Mouse (Mus musculus): ENCODE data around the gene Milr1. TPM values are rescaled to one million over a fixed set of nuclear protein-coding genes. Genes with fewer than 3 reads are reported as not detected.
"Not testable (repeated sequence)": the region's sequence is repeated elsewhere in the genome, so short reads cannot be mapped to it uniquely, and the experiment has no call there.

The Milr1 gene
- polyA plus RNA-seq, 1 experiment = 0.40 TPM

GRCm38 (mm10) chr11:106739116-106739515 lies 11.9 kb upstream of the Milr1 start:
- Histone ChIP-seq H3K4me1 (ENCODE audit: control insufficient read depth, insufficient read depth, low read length) (no peaks in the 10 kb centered on the region), H3K9me3 (replicated peaks; ENCODE audit: control insufficient read depth, insufficient read depth, low read length, poor library complexity, severe bottlenecking) (no peaks in the 10 kb centered on the region), H3K27me3 (ENCODE audit: control insufficient read depth, insufficient read depth, low read length, poor library complexity, severe bottlenecking) (no peaks in the 10 kb centered on the region), H3K27ac (ENCODE audit: insufficient read depth, low read length) (no peak overlapping the region), H3K4me3 (ENCODE audit: low read depth, low read length) (no peak overlapping the region), H3K9ac (ENCODE audit: low read depth, poor library complexity, severe bottlenecking) (no peak overlapping the region), H3K36me3 (ENCODE audit: control insufficient read depth, insufficient read depth, low read length, poor library complexity, severe bottlenecking) (no peaks in the 10 kb centered on the region)
- TF ChIP-seq POLR2A (IDR thresholded peaks at IDR 0.05; ENCODE audit: insufficient read depth, low read length) = no peak
- TF ChIP-seq CTCF (IDR thresholded peaks at IDR 0.05; ENCODE audit: low read depth, low read length) = no peak

- not testable (repeated sequence) for H3K27ac ChIP-seq (ENCODE audit: insufficient read depth, low read length); H3K9ac ChIP-seq (ENCODE audit: low read depth, poor library complexity, severe bottlenecking); H3K9me3 ChIP-seq (replicated peaks; ENCODE audit: control insufficient read depth, insufficient read depth, low read length, poor library complexity, severe bottlenecking); H3K4me3 ChIP-seq (ENCODE audit: low read depth, low read length); H3K27me3 ChIP-seq (ENCODE audit: control insufficient read depth, insufficient read depth, low read length, poor library complexity, severe bottlenecking); H3K36me3 ChIP-seq (ENCODE audit: control insufficient read depth, insufficient read depth, low read length, poor library complexity, severe bottlenecking); H3K4me1 ChIP-seq (ENCODE audit: control insufficient read depth, insufficient read depth, low read length)
Observed at GRCm38 (mm10) chr11:106740724-106741123, 10.3 kb upstream of the Milr1 start.

GRCm38 (mm10) chr11:106741232-106741631 lies 9.8 kb upstream of the Milr1 start:
- no peaks in the 10 kb centered on the region for H3K9me3 ChIP-seq (replicated peaks; ENCODE audit: control insufficient read depth, insufficient read depth, low read length, poor library complexity, severe bottlenecking)
- H3K4me1 ChIP-seq (ENCODE audit: control insufficient read depth, insufficient read depth, low read length) = no peaks in the 10 kb centered on the region
- H3K4me3 ChIP-seq (ENCODE audit: low read depth, low read length) = no peak overlapping the region
- no peaks in the 10 kb centered on the region for H3K36me3 ChIP-seq (ENCODE audit: control insufficient read depth, insufficient read depth, low read length, poor library complexity, severe bottlenecking)
- H3K27me3 ChIP-seq (ENCODE audit: control insufficient read depth, insufficient read depth, low read length, poor library complexity, severe bottlenecking) = no peaks in the 10 kb centered on the region
- TF ChIP-seq CTCF (IDR thresholded peaks at IDR 0.05; ENCODE audit: low read depth, low read length) (no peak), POLR2A (IDR thresholded peaks at IDR 0.05; ENCODE audit: insufficient read depth, low read length) (no peak), EP300 (IDR thresholded peaks at IDR 0.05; ENCODE audit: insufficient read depth, low read depth, low read length) (no peak)
- H3K9ac ChIP-seq (ENCODE audit: low read depth, poor library complexity, severe bottlenecking) = no peak overlapping the region
- no peak overlapping the region for H3K27ac ChIP-seq (ENCODE audit: insufficient read depth, low read length)

- no peaks in the 10 kb centered on the region for H3K4me1 ChIP-seq (ENCODE audit: control insufficient read depth, insufficient read depth, low read length)
- TF ChIP-seq EP300 (IDR thresholded peaks at IDR 0.05; ENCODE audit: insufficient read depth, low read depth, low read length) (no peak), POLR2A (IDR thresholded peaks at IDR 0.05; ENCODE audit: insufficient read depth, low read length) (no peak), CTCF (IDR thresholded peaks at IDR 0.05; ENCODE audit: low read depth, low read length) (no peak)
- no peak overlapping the region for H3K27ac ChIP-seq (ENCODE audit: insufficient read depth, low read length)
- no peaks in the 10 kb centered on the region for H3K27me3 ChIP-seq (ENCODE audit: control insufficient read depth, insufficient read depth, low read length, poor library complexity, severe bottlenecking)
- no peak overlapping the region for H3K4me3 ChIP-seq (ENCODE audit: low read depth, low read length)
- H3K9ac ChIP-seq (ENCODE audit: low read depth, poor library complexity, severe bottlenecking) = no peak overlapping the region
- no peaks in the 10 kb centered on the region for H3K9me3 ChIP-seq (replicated peaks; ENCODE audit: control insufficient read depth, insufficient read depth, low read length, poor library complexity, severe bottlenecking)
- no peaks in the 10 kb centered on the region for H3K36me3 ChIP-seq (ENCODE audit: control insufficient read depth, insufficient read depth, low read length, poor library complexity, severe bottlenecking)
Observed at GRCm38 (mm10) chr11:106741826-106742225, 9.2 kb upstream of the Milr1 start.

GRCm38 (mm10) chr11:106742388-106742841 lies 8.6 kb upstream of the Milr1 start:
- Histone ChIP-seq H3K4me3 (ENCODE audit: low read depth, low read length) (no peak overlapping the region), H3K27me3 (ENCODE audit: control insufficient read depth, insufficient read depth, low read length, poor library complexity, severe bottlenecking) (no peaks in the 10 kb centered on the region), H3K27ac (ENCODE audit: insufficient read depth, low read length) (no peak overlapping the region), H3K9me3 (replicated peaks; ENCODE audit: control insufficient read depth, insufficient read depth, low read length, poor library complexity, severe bottlenecking) (peaks cover 4% of the 10 kb centered on the region; the same call in 1 of the 2 replicates), H3K36me3 (ENCODE audit: control insufficient read depth, insufficient read depth, low read length, poor library complexity, severe bottlenecking) (no peaks in the 10 kb centered on the region), H3K4me1 (ENCODE audit: control insufficient read depth, insufficient read depth, low read length) (no peaks in the 10 kb centered on the region), H3K9ac (ENCODE audit: low read depth, poor library complexity, severe bottlenecking) (no peak overlapping the region)
- TF ChIP-seq CTCF (IDR thresholded peaks at IDR 0.05; ENCODE audit: low read depth, low read length) (no peak), EP300 (IDR thresholded peaks at IDR 0.05; ENCODE audit: insufficient read depth, low read depth, low read length) (no peak), POLR2A (IDR thresholded peaks at IDR 0.05; ENCODE audit: insufficient read depth, low read length) (no peak)

GRCm38 (mm10) chr11:106744949-106745348 lies 6.1 kb upstream of the Milr1 start:
- Histone ChIP-seq H3K9me3 (replicated peaks; ENCODE audit: control insufficient read depth, insufficient read depth, low read length, poor library complexity, severe bottlenecking) (peaks cover 6% of the 10 kb centered on the region; the same call in 1 of the 2 replicates), H3K9ac (ENCODE audit: low read depth, poor library complexity, severe bottlenecking) (no peak overlapping the region), H3K27me3 (ENCODE audit: control insufficient read depth, insufficient read depth, low read length, poor library complexity, severe bottlenecking) (no peaks in the 10 kb centered on the region), H3K4me1 (ENCODE audit: control insufficient read depth, insufficient read depth, low read length) (no peaks in the 10 kb centered on the region), H3K36me3 (ENCODE audit: control insufficient read depth, insufficient read depth, low read length, poor library complexity, severe bottlenecking) (no peaks in the 10 kb centered on the region), H3K4me3 (ENCODE audit: low read depth, low read length) (no peak overlapping the region), H3K27ac (ENCODE audit: insufficient read depth, low read length) (no peak overlapping the region)
- TF ChIP-seq CTCF (IDR thresholded peaks at IDR 0.05; ENCODE audit: low read depth, low read length) = no peak

GRCm38 (mm10) chr11:106749557-106750120 lies 1.4 kb upstream of the Milr1 start:
- not testable (repeated sequence) for H3K4me1 ChIP-seq (ENCODE audit: control insufficient read depth, insufficient read depth, low read length); H3K27me3 ChIP-seq (ENCODE audit: control insufficient read depth, insufficient read depth, low read length, poor library complexity, severe bottlenecking); H3K4me3 ChIP-seq (ENCODE audit: low read depth, low read length); H3K9me3 ChIP-seq (replicated peaks; ENCODE audit: control insufficient read depth, insufficient read depth, low read length, poor library complexity, severe bottlenecking); H3K9ac ChIP-seq (ENCODE audit: low read depth, poor library complexity, severe bottlenecking); H3K36me3 ChIP-seq (ENCODE audit: control insufficient read depth, insufficient read depth, low read length, poor library complexity, severe bottlenecking); H3K27ac ChIP-seq (ENCODE audit: insufficient read depth, low read length)
